Mouse (Mus musculus): ENCODE measurements at regions not wholly inside any gene's neighbourhood (a gene's known extent, or its start where the extent isn't known, plus 50 kb on each side); places are given as distances from the start of the nearest gene placed in this dataset.
"Not testable (repeated sequence)": the region's sequence is repeated elsewhere in the genome, so short reads cannot be mapped to it uniquely, and the experiment has no call there.

DNA sequence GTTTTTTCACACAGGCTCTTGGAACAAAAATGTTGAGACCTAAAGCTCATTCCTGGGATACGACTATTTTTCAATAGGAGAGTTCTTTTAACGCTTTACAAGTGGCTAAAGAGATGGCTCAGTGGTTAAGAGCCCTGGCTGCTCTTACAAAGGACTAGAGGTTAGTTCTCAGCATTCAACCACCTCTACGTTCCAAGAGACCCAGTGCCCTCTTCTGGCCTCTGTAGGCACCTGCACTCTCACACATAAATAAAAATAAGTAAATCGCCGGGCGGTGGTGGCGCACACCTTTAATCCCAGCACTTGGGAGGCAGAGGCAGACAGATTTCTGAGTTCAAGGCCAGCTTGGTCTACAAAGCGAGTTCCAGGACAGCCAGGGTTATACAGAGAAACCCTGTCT lies 70.5 kb upstream of the Rad23b start:
- not testable (repeated sequence) for DNase-seq

DNA sequence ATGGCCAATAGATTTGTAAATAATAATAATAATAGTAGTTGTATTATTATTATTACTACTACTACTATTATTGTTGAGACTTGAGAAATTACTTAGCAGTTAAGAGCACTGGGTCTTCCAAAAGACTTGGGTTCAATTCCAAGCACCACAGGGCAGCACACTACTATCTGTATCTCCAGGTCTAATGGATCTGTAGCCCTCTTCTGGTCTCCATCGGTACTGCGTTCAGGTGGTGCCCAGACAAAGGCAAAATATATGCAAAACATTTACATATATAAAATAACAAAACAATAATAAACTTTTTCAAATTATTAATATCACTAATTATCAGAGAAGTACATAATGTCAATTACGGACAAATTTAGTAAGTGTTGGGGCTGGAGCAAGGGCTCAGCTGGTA lies 69.1 kb upstream of the Rad23b start:
- no peak for DNase-seq

DNA sequence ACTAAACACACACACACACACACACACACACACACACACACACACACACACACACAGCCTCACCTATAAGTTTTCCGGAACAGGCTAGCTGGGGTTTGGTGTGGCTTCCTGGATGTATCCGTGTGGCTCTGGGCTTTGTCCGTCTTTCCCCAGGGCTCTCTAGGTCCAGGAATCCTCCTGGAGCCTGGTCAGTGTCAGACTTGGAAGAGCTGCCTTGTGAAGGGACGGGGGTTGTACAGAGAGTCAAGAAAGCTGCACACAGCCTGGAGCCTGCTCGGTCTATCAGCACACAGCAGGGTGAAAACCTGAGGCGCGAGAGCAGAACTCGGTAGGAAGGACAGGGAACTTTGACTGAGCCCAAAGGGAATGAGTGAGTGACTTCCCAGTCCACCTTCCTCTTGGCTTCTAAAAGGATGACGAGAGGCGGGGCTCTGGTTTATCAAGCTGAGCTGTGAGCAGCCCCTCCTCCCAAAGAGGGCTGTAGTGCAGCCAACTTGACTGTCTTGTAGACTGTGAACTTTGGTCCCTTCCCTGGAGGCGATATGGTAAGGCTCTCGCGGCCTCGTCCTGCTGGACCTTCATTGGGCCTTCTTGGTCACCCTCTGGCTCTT lies 68.3 kb upstream of the Rad23b start:
- no peak for DNase-seq

DNA sequence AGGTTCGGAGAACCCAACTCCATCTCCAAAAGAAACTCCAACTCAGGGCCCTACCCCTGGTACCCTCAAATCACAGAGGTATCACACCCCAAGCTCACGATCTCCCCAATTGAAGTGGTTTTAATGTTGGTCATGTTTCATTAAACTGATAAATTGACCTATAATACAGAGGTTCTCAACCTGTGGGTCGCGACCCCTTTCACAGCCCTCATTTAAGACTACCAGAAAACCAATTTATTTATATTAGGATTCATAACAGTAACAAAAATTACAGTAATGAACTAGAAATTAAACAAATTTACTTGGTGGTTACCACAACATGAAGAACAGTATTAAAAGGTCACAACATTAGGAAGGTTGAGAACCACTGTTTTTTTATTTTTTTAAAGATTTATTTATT lies 67.4 kb upstream of the Rad23b start:
- no peak for DNase-seq

DNA sequence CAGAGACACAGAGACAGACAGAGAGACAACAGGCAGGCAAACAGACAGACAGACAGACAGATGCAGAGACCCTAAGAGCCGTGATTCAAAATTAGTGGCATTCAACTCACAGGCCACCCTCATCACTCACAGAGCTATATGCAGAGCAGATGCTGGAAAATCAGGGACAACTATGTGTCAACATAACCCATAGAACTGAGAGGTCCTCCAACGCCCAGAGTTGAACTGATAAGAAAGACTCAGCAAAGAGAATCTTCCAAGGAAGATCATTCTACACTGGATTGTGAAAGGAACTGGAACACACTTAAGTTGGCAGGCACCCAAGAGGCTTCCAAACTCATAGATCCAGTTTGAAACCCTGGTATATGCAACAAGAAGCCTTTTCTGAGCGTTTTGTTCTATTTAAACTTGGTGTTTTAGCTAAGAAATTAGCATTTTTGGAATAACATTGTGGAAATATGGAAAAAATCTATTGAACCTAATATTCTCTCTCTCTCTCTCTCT lies 65.1 kb upstream of the Rad23b start:
- DNase-seq, result no peak

DNA sequence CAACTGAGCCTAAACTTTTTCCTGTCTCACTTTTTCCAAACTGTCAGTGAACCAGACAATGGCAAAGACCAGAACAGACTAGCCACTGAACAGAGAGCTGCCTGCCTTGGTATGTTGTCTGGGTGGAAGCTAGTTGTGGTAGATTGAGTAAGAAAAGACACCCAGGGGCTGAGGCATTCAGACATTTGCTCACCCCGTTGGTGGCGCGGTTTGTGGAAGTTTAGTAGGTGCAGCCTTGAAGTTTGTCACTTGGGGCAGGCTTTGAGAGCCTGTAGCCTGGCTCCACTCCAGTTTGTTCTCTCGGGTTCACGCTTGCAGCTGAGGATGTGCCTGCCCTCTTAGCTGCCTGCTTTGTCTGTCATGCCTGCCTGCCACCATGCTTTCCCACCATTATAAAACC lies 64.2 kb upstream of the Rad23b start:
- peak; percentile 24 for DNase-seq

DNA sequence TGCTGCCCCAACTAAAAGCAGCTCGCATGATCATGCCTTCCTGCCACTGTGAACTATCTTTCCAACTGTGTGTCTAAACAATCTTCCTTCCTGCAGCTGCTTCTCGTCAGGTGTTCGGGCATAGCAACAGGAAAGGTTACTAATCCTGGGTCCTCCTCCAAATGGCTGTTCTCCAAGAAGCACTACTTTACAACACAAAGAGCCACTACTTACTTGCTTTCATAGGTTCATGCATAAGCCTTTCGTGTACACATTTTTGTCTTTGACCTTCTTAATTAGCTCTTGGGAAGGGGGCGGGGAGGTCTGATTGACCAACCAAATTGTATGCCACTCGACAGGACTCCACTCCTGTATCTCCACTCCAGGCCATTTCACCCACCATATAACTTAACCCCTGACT lies 61.4 kb upstream of the Rad23b start:
- no peak for DNase-seq

DNA sequence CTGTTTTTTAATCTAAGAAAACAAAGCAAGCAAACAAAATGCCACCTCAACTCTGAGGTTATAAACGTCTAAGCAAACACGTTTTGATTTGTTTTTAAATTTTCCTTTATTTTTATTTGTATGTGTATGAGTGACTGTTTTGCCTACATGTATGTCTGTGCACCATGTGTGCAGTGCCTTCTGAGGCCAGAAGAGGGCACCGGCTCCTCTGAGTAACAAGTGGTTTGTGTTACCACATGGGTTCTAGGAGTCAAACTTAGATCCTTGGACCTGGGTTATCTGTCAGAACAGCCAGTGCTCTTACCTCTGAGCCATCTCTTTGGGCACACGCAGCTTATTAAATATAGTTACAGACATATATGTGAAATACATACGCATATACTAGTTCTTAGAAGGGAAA lies 57.6 kb upstream of the Rad23b start:
- no peak for DNase-seq

DNA sequence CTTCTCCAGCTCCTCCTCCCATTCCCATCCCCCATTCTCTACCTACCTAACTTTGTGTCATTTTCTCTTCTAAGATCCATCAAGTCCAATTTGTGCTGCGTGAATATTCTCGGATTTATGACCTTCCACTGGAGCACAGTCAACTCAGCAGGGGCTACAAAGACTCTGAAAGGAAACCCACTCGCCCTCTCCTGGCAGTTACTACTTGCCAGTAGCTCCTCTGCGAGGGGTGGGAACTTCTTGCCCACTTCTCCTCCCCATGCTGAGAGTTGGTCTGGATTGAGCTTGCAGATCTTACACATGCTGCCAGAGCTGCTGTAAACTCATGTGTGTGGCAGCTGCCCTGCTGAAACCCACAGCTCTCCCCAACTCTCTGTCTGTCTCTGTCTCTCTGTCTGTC lies 57.1 kb upstream of the Rad23b start:
- no peak for DNase-seq

DNA sequence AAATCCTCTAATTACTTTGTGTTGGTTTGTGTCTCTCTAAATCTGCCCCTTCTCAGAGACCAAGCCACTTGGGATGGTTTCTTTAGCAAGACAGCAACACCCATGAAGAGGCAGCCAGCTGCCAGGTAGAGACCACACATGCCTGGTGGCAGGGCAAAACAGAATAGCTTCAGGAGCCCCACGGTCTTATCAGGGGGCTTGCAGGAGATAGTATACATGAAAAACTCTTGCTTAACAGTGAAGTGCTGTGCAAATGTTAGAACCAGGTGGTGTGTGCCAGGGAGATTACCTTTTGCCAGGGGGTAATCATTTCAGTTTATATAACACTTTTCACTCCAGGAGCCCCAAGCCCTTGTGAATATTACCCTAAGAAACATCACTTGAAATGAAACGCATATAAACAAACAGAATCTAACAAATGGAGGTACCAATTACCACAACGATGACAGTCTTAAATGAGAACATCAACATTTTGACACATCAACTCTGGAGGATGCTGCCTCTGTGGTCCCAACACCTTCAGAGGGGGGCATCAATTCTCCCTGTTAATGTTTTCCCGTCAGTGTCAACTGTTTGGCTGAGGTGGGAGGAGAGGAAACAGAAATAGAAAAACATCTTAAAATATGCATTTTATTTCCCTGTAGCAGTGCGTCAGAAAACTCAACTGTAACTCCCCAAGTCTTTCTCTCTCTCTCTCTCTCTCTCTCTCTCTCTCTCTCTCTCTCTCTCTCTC lies 56.3 kb upstream of the Rad23b start:
- no peak for DNase-seq

DNA sequence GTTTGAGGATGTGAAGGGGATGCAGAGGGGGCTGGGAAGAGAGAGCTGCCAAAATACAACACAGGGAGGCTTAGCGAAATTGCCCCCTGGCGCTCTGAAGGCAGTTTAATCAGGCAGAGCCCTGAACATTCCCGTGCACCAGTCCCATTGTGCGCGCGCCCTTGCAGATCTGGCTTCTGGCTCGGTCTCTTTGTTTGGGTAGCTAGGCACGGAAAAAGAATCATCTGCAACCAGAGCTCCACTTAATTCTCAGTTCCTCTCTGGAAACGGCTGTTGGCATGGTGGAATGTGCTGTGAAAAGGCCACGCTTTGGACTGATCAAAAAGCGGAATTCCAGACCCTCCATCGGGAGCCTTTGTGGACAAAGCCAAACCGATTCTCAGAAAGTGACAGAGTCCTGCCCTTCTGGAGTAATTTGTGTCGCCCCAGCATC lies 55.6 kb upstream of the Rad23b start:
- DNase-seq, result peak; percentile 10

DNA sequence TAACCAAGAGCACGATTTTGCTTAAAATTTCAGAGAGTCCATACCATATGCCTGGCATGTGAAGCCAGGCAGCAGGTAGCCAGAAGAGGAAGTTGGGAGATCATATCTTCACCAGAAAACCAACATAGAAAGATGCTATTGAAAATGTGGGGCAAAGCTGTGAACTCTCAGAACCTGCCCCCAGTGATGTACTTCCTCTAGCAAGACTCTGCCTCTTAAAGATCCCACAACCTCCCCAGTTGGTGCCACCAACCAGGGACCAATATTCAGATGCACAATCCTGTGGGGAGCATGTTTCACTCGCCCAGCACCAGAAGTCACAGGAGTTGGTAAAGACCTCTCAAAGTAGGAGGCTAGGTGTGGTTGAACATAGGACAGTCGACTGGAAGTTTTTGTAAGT lies 52.0 kb upstream of the Rad23b start:
- DNase-seq, result no peak
